ENCODE assay signal across 9 mouse cellular contexts in the genomic region with DNA sequence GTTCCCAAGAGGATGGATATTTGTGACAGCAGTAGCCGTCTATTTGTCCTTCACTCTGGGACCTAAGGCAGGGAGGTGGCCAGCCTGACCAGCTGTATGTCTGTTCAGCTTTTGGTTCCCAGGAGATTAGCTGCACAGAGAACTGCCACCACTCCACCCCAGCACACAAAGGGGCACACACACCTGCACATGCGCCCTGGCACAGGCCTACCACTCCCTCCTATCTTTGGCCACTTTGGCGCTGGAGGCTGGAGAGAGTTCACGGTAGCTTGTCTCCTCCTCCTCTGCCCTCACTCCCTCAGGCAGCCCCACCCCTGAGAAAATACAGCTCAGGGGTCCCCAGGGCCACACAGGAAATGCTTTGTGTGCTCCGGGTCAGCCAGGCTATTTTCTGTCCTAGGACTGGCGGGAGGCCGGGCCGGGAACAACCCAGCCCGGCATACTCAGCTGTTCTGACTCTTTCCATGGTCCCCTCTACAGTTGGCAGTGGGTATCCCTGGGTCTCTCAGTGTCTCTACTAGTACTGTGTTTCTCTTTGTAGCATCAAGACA. TPM values are rescaled to one million over a fixed set of nuclear protein-coding genes. Genes with fewer than 3 reads are reported as not detected.
DNase-seq lines count a peak whose midpoint lies in the region; ATAC-seq lines count a peak whose summit lies in the region.
"Had no signal": no experiment of that assay in that cellular context is flagged by ENCODE, and none has a peak within 500 bp of the region (broad histone marks: within the 10 kb centered on the region; RNA-seq: fewer than 3 reads in every experiment).

No protein-coding gene starts in this region.

- H3K4me2 ChIP-seq in liver, embryonic 16.5 days (ENCODE audit: low read depth, low read length), result no peak overlapping the region
- H3K4me2 ChIP-seq in liver, embryonic 11.5 days, result no peak overlapping the region
- H3K4me2 ChIP-seq: midbrain, embryonic 12.5 days had no signal

- WGBS in liver, embryonic 16.5 days (ENCODE audit: insufficient replicate concordance), result 37% methylated on average over 9 of the region's 9 CpGs
- WGBS in liver, embryonic 11.5 days, result 51% methylated on average over 9 of the region's 9 CpGs
- WGBS in forebrain, embryonic 10.5 days, result 58% methylated on average over 9 of the region's 9 CpGs

- no peak overlapping the region for H3K27ac ChIP-seq in liver, embryonic 16.5 days (ENCODE audit: low read length)
- no peak overlapping the region for H3K27ac ChIP-seq in liver, embryonic 11.5 days (ENCODE audit: low read depth, low read length)
- no peak overlapping the region; the same call in 1 of the 2 replicates for H3K27ac ChIP-seq in forebrain, embryonic 10.5 days
- H3K27ac ChIP-seq: midbrain, embryonic 12.5 days had no signal

- H3K27me3 ChIP-seq in liver, embryonic 16.5 days (ENCODE audit: control insufficient read depth, insufficient read depth, low read depth, low read length), result no peaks in the 10 kb centered on the region
- H3K27me3 ChIP-seq in liver, embryonic 11.5 days (replicated peaks; ENCODE audit: control insufficient read depth, insufficient read depth, low read length), result no peaks in the 10 kb centered on the region
- H3K27me3 ChIP-seq in forebrain, embryonic 10.5 days (ENCODE audit: poor library complexity, severe bottlenecking), result no peaks in the 10 kb centered on the region
- H3K27me3 ChIP-seq: midbrain, embryonic 12.5 days had no signal

- no peak overlapping the region for H3K9ac ChIP-seq in liver, embryonic 16.5 days (ENCODE audit: low read depth, low read length)
- H3K9ac ChIP-seq in liver, embryonic 11.5 days (ENCODE audit: low read depth, low read length), result no peak overlapping the region
- H3K9ac ChIP-seq: midbrain, embryonic 12.5 days had no signal

- no peak for DNase-seq in liver, embryonic 11.5 days (ENCODE audit: low spot score)
- DNase-seq in heart, adult 11 months, result peak; percentile 99
- DNase-seq in kidney, adult 9 months, result peak; percentile 51
- peak; percentile 40 for DNase-seq in lung, postnatal 14 days
- DNase-seq in ovary, postnatal 36 days (ENCODE audit: low spot score), result no peak
- DNase-seq in urinary bladder, postnatal 10 days (ENCODE audit: low spot score), result no peak
- DNase-seq in forebrain, embryonic 10.5 days (ENCODE audit: extremely low spot score, low spot score), result no peak

- no peak overlapping the region for H3K4me3 ChIP-seq in liver, embryonic 16.5 days (ENCODE audit: low read depth, low read length)
- H3K4me3 ChIP-seq in liver, embryonic 11.5 days (ENCODE audit: low read depth, low read length), result no peak overlapping the region
- no peak overlapping the region for H3K4me3 ChIP-seq in forebrain, embryonic 10.5 days
- H3K4me3 ChIP-seq: midbrain, embryonic 12.5 days had no signal

- no peaks in the 10 kb centered on the region for H3K36me3 ChIP-seq in liver, embryonic 16.5 days (ENCODE audit: control insufficient read depth, insufficient read depth)
- H3K36me3 ChIP-seq in liver, embryonic 11.5 days (ENCODE audit: control insufficient read depth, insufficient read depth, low read length), result no peaks in the 10 kb centered on the region
- no peaks in the 10 kb centered on the region for H3K36me3 ChIP-seq in forebrain, embryonic 10.5 days (replicated peaks)
- H3K36me3 ChIP-seq: midbrain, embryonic 12.5 days had no signal

- no peaks in the 10 kb centered on the region for H3K4me1 ChIP-seq in liver, embryonic 16.5 days (ENCODE audit: control insufficient read depth, low read depth, low read length)
- no peaks in the 10 kb centered on the region for H3K4me1 ChIP-seq in liver, embryonic 11.5 days (replicated peaks; ENCODE audit: control insufficient read depth, insufficient read depth, low read length)
- peaks cover 13% of the 10 kb centered on the region for H3K4me1 ChIP-seq in forebrain, embryonic 10.5 days
- H3K4me1 ChIP-seq: midbrain, embryonic 12.5 days had no signal

- peak; percentile 24; the same call in 1 of the 2 replicates for ATAC-seq in liver, embryonic 16.5 days (ENCODE audit: low read depth)
- ATAC-seq in liver, embryonic 11.5 days (replicated peaks; ENCODE audit: low FRiP score), result no peak

- H3K9me3 ChIP-seq in liver, embryonic 16.5 days (replicated peaks; ENCODE audit: control insufficient read depth, low read length), result no peaks in the 10 kb centered on the region
- H3K9me3 ChIP-seq in liver, embryonic 11.5 days (ENCODE audit: control insufficient read depth, low read length), result no peaks in the 10 kb centered on the region
- no peaks in the 10 kb centered on the region for H3K9me3 ChIP-seq in forebrain, embryonic 10.5 days
- H3K9me3 ChIP-seq: midbrain, embryonic 12.5 days had no signal

RNA-seq across cellular contexts. Expression of gene Smim12, which starts 34.9 kb away (rescaled TPM):
- polyA plus RNA-seq in liver, embryonic 16.5 days (2015; fragmentation: Nextera tagmentation; extraction: Ambion mirVana), result 24.5 and 24.6 TPM in 2 replicates
- polyA plus RNA-seq in liver, embryonic 11.5 days (2014; fragmentation: Nextera tagmentation; extraction: Ambion mirVana), result 56.5 and 56.9 TPM in 2 replicates
- 78.0 and 79.1 TPM in 2 replicates for polyA plus RNA-seq in forebrain, embryonic 10.5 days (2016; fragmentation: Nextera tagmentation; extraction: Ambion mirVana)

RNA-seq across cellular contexts. Expression of gene Gja4, which starts 35.3 kb away (rescaled TPM):
- 1.8 and 2.8 TPM in 2 replicates for polyA plus RNA-seq in liver, embryonic 16.5 days (2015; fragmentation: Nextera tagmentation; extraction: Ambion mirVana)
- polyA plus RNA-seq in liver, embryonic 11.5 days (2014; fragmentation: Nextera tagmentation; extraction: Ambion mirVana), result 4.4 and 5.5 TPM in 2 replicates
- polyA plus RNA-seq in forebrain, embryonic 10.5 days (2016; fragmentation: Nextera tagmentation; extraction: Ambion mirVana), result 9.6 and 11.1 TPM in 2 replicates

RNA-seq across cellular contexts. Expression of gene Gjb3, which starts 52.1 kb away (rescaled TPM):
- polyA plus RNA-seq in liver, embryonic 16.5 days (2015; fragmentation: Nextera tagmentation; extraction: Ambion mirVana), result 0.18 and 0.33 TPM in 2 replicates
- 0.14 and 0.26 TPM in 2 replicates for polyA plus RNA-seq in liver, embryonic 11.5 days (2014; fragmentation: Nextera tagmentation; extraction: Ambion mirVana)
- polyA plus RNA-seq in forebrain, embryonic 10.5 days (2016; fragmentation: Nextera tagmentation; extraction: Ambion mirVana), result 2.1 and 3.1 TPM in 2 replicates

Comparison
In these comparisons a context has a peak if more than half of its experiments do, and no peak if none do; other contexts are left out.
1. DNase-seq: peak in heart, adult 11 months (single experiment), kidney, adult 9 months (single experiment) and lung, postnatal 14 days (single experiment); none in liver, embryonic 11.5 days (single experiment), ovary, postnatal 36 days (single experiment), urinary bladder, postnatal 10 days (single experiment) and forebrain, embryonic 10.5 days (single experiment).